Mouse (Mus musculus) layer of hippocampus, adult 8-10 months (tissue): ENCODE measurements around the gene Fam167b. TPM values are rescaled to one million over a fixed set of nuclear protein-coding genes. Genes with fewer than 3 reads are reported as not detected.

Source experiments
- DNase-seq, 2 experiments: peaks; one replicate each; pipeline ENCODE4 v3.0.0; 2022; ENCODE audit warnings: low spot score in 2 of 2
- total RNA-seq, 4 experiments: library from RNA; stranded (reverse); gene quantifications; 2 replicates each; pipeline ENCODE4 v1.2.4; 2022

Fam167b gene
- 1 to 10 TPM in 2 of 4 experiments, under 1 TPM in 1, not detected in 1; 0.70 to 2.4 (median 2.3) TPM for total RNA-seq

- DNase-seq, result no peak
Measured at GRCm38 (mm10) chr4:129578466-129578865, at the start of gene Fam167b. Fam167b (minus strand) TSS chr4:129578549.

GRCm38 (mm10) chr4:129626035-129626434 lies 47.7 kb upstream of the Fam167b start:
- DNase-seq, result no peak

- no peak for DNase-seq
Measured at GRCm38 (mm10) chr4:129625496-129625895, 47.1 kb upstream of the Fam167b start.

GRCm38 (mm10) chr4:129625029-129625370 lies 46.7 kb upstream of the Fam167b start:
- peak in 1 of 2 experiments; percentile 65 for DNase-seq

- peak; percentile 88 to 93 for DNase-seq
Measured at GRCm38 (mm10) chr4:129624281-129625028, 46.1 kb upstream of the Fam167b start.

GRCm38 (mm10) chr4:129623681-129624091 lies 45.3 kb upstream of the Fam167b start, which contains the start of gene Ccdc28b:
Ccdc28b (minus strand) TSS chr4:129623947.
- DNase-seq, result peak in 1 of 2 experiments; percentile 60

GRCm38 (mm10) chr4:129622803-129623535 lies 44.6 kb upstream of the Fam167b start:
- DNase-seq, result no peak

GRCm38 (mm10) chr4:129622120-129622802 lies 43.9 kb upstream of the Fam167b start:
- DNase-seq, result no peak

GRCm38 (mm10) chr4:129621283-129621841 lies 43.0 kb upstream of the Fam167b start:
- no peak for DNase-seq

GRCm38 (mm10) chr4:129620419-129621282 lies 42.3 kb upstream of the Fam167b start:
- DNase-seq, result no peak

- peak; percentile 94 to 97 for DNase-seq
Measured at GRCm38 (mm10) chr4:129618786-129619691, 40.7 kb upstream of the Fam167b start, which contains the start of gene Iqcc. Iqcc (minus strand) TSS chr4:129619099.

GRCm38 (mm10) chr4:129618031-129618430 lies 39.7 kb upstream of the Fam167b start:
- no peak for DNase-seq

GRCm38 (mm10) chr4:129617121-129617641 lies 38.8 kb upstream of the Fam167b start:
- peak in 1 of 2 experiments; percentile 16 for DNase-seq

GRCm38 (mm10) chr4:129616631-129617030 lies 38.3 kb upstream of the Fam167b start:
- no peak for DNase-seq

- no peak for DNase-seq
Measured at GRCm38 (mm10) chr4:129615801-129616290, 37.5 kb upstream of the Fam167b start.

GRCm38 (mm10) chr4:129614093-129614492 lies 35.7 kb upstream of the Fam167b start, which contains the start of gene Dcdc2b:
Dcdc2b (minus strand) TSS chr4:129614257.
- DNase-seq, result no peak

GRCm38 (mm10) chr4:129610472-129610871 lies 32.1 kb upstream of the Fam167b start:
- no peak for DNase-seq

GRCm38 (mm10) chr4:129610026-129610425 lies 31.7 kb upstream of the Fam167b start:
- no peak for DNase-seq

GRCm38 (mm10) chr4:129609139-129609631 lies 30.8 kb upstream of the Fam167b start:
- no peak for DNase-seq
